Mouse (Mus musculus) olfactory bulb, adult 2 months (tissue): ENCODE data around the gene Prdm15.

Source experiments
- CTCF ChIP-seq: fragments of 200-500 bp; IDR thresholded peaks from 2 replicates; pipeline ENCODE4 v1.5.1; 2012; ENCODE audit warnings: low read depth, mild to moderate bottlenecking, low read length, moderate library complexity; ENCODE audit not compliant: insufficient read depth
- POLR2A ChIP-seq: fragments of 200-500 bp; IDR thresholded peaks from 2 replicates; pipeline ENCODE4 v1.6.1; 2012; ENCODE audit warnings: mild to moderate bottlenecking, low read depth, low read length, moderate library complexity; ENCODE audit not compliant: insufficient read depth

DNA sequence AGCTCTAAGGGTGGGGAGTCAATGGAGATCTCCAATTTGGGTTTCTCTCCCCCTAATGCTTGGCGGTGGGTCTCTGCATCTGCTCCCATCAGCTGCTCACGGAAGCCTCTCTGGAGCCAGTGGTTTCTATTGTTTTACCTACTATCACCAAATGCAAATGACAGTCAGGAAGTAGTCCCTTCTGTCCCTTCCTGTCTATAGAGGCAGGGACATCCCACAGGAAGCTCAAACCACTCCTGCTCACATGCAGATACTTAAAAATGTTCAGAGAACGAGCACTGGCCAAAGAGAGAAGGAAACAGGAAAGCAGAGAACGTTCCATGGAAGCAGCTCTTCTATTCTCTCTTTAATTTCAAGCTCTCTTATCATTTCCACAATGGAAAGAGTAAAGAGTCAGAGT lies 32.1 kb downstream of the Prdm15 start:
- TF ChIP-seq POLR2A = no peak
- TF ChIP-seq CTCF = no peak
